Mouse (Mus musculus) embryonic facial prominence, embryonic 14.5 days (tissue): ENCODE data around the gene Pdzd7. TPM values are rescaled to one million over a fixed set of nuclear protein-coding genes. Genes with fewer than 3 reads are reported as not detected.
A peak's percentile ranks its signal among the peaks of the same experiment; 100 is the strongest.

Source experiments
- ATAC-seq: fragments of 200-750 bp; cut with Nextera tagmentation; 2 replicates; pipeline ENCODE4 v1.8.0; 2017; ENCODE audit warnings: low read depth, moderate number of reproducible peaks, moderate TSS enrichment
- DNase-seq: peaks from one replicate; pipeline ENCODE4 v3.0.0-alpha.2; 2015; ENCODE audit warnings: low spot score
- H3K27ac ChIP-seq: fragments of 300-500 bp; sonication (generic); replicated peaks from 2 replicates; pipeline ENCODE4 v1.5.1; 2014; ENCODE audit warnings: low read depth, mild to moderate bottlenecking, low read length, moderate library complexity
- H3K27me3 ChIP-seq: fragments of 300-500 bp; sonication (generic); replicated peaks from 2 replicates; pipeline ENCODE4 v1.6.1; 2014; ENCODE audit warnings: low read length; ENCODE audit not compliant: control insufficient read depth, insufficient read depth
- H3K36me3 ChIP-seq: fragments of 300-500 bp; sonication (generic); 2 replicates; pipeline ENCODE4 v1.6.1; 2014; ENCODE audit warnings: low read length, mixed read lengths; ENCODE audit not compliant: control insufficient read depth, insufficient read depth
- H3K4me1 ChIP-seq: fragments of 300-500 bp; sonication (generic); 2 replicates; pipeline ENCODE4 v1.6.1; 2014; ENCODE audit warnings: antibody characterized with exemption, low read length; ENCODE audit not compliant: control insufficient read depth, insufficient read depth
- H3K4me2 ChIP-seq: fragments of 300-500 bp; sonication (generic); 2 replicates; pipeline ENCODE4 v1.6.1; 2014; ENCODE audit warnings: low read depth, mild to moderate bottlenecking, low read length, moderate library complexity, mixed read lengths
- H3K4me3 ChIP-seq: fragments of 300-500 bp; sonication (generic); 2 replicates; pipeline ENCODE4 v1.5.1; 2014; ENCODE audit warnings: low read depth, mild to moderate bottlenecking, low read length
- H3K9ac ChIP-seq: fragments of 300-500 bp; sonication (generic); 2 replicates; pipeline ENCODE4 v1.6.1; 2014; ENCODE audit warnings: low read depth, mild to moderate bottlenecking, low read length, moderate library complexity, mixed read lengths
- H3K9me3 ChIP-seq: fragments of 300-500 bp; sonication (generic); 2 replicates; pipeline ENCODE4 v1.6.1; 2016; ENCODE audit warnings: low read length; ENCODE audit not compliant: control insufficient read depth
- WGBS: fragments of 180-500 bp; shearing (Covaris S2); extraction: QIAGEN DNeasy Blood & Tissue Kit; methylation state at CpG from one replicate; pipeline ENCODE4 v1.1.7; 2014; 5-methylcytosine and 5-hydroxymethylcytosine counted together
- polyA plus RNA-seq: library from polyadenylated mRNA; unstranded; fragments of >200 nt; fragmentation: Nextera tagmentation; extraction: Ambion mirVana; gene quantifications from 2 replicates; pipeline ENCODE4 v1.2.1, GENCODE M21; 2014

The Pdzd7 gene
- polyA plus RNA-seq, 1 experiment from 2014 or later = 0.32 TPM

GRCm38 (mm10) chr19:45065226-45065625, 19.7 kb upstream of the Pdzd7 start:
- H3K27ac ChIP-seq = no peak overlapping the region

GRCm38 (mm10) chr19:45063565-45064292, 18.2 kb upstream of the Pdzd7 start:
- ATAC-seq (peak; percentile 39; the same call in 1 of the 2 replicates), DNase-seq (no peak)
- Histone ChIP-seq H3K9me3 (no peaks in the 10 kb centered on the region), H3K4me2 (peak overlapping the region; percentile 21; the same call in 1 of the 2 replicates), H3K27ac (no peak overlapping the region), H3K4me3 (no peak overlapping the region), H3K4me1 (no peaks in the 10 kb centered on the region), H3K36me3 (no peaks in the 10 kb centered on the region), H3K27me3 (peaks cover 54% of the 10 kb centered on the region), H3K9ac (no peak overlapping the region)
- 41% methylated on average over 19 of the region's 20 CpGs for WGBS

More at GRCm38 (mm10) chr19:45065226-45065625, 19.7 kb upstream of the Pdzd7 start:
- no peaks in the 10 kb centered on the region for H3K9me3 ChIP-seq
- H3K36me3 ChIP-seq = no peaks in the 10 kb centered on the region
- DNase-seq (no peak), ATAC-seq (no peak)
- peaks cover 54% of the 10 kb centered on the region for H3K27me3 ChIP-seq
- H3K4me1 ChIP-seq = no peaks in the 10 kb centered on the region
- H3K4me3 ChIP-seq = no peak overlapping the region
- WGBS = 4% methylated on average over 16 of the region's 21 CpGs
- no peak overlapping the region for H3K9ac ChIP-seq
- no peak overlapping the region for H3K4me2 ChIP-seq

- Histone ChIP-seq H3K36me3 (0 out of 2 replicates have a peak, but pooled peaks cover 3% of the 10 kb centered on the region), H3K9me3 (no peaks in the 10 kb centered on the region), H3K4me3 (peak overlapping the region; percentile 61), H3K27me3 (peaks cover 5% of the 10 kb centered on the region), H3K9ac (peak overlapping the region; percentile 88), H3K4me1 (peaks cover 13% of the 10 kb centered on the region), H3K4me2 (peak overlapping the region; percentile 77), H3K27ac (peak overlapping the region; percentile 97)
- 1% methylated on average over 14 of the region's 14 CpGs for WGBS
- DNase-seq = no peak
- no peak; the same call in 1 of the 2 replicates for ATAC-seq
These were observed 13.3 kb upstream of the Pdzd7 start for GRCm38 (mm10) chr19:45058841-45059240.

- peak overlapping the region; percentile 61 for H3K4me3 ChIP-seq
- WGBS = under 1% methylated on average over 34 of the region's 34 CpGs
These were observed 12.8 kb upstream of the Pdzd7 start for GRCm38 (mm10) chr19:45058113-45058839.

GRCm38 (mm10) chr19:45057724-45058112, 12.2 kb upstream of the Pdzd7 start:
- no peaks in the 10 kb centered on the region for H3K9me3 ChIP-seq
- ATAC-seq = no peak
- peak overlapping the region; percentile 97 for H3K27ac ChIP-seq
- WGBS = 35% methylated on average over 7 of the region's 7 CpGs
- H3K4me2 ChIP-seq = peak overlapping the region; percentile 77
- H3K36me3 ChIP-seq = peaks cover 14% of the 10 kb centered on the region; the same call in 1 of the 2 replicates
- H3K9ac ChIP-seq = peak overlapping the region; percentile 88
- H3K4me3 ChIP-seq = peak overlapping the region; percentile 61
- peaks cover 13% of the 10 kb centered on the region for H3K4me1 ChIP-seq
- DNase-seq = peak; percentile 41
- no peaks in the 10 kb centered on the region for H3K27me3 ChIP-seq

More at GRCm38 (mm10) chr19:45058113-45058839, 12.8 kb upstream of the Pdzd7 start:
- Histone ChIP-seq H3K27ac (peak overlapping the region; percentile 97), H3K27me3 (no peaks in the 10 kb centered on the region), H3K4me2 (peak overlapping the region; percentile 77), H3K4me1 (peaks cover 13% of the 10 kb centered on the region), H3K9ac (peak overlapping the region; percentile 88), H3K9me3 (no peaks in the 10 kb centered on the region), H3K36me3 (peaks cover 8% of the 10 kb centered on the region; the same call in 1 of the 2 replicates)
- peak; percentile 99 for DNase-seq
- ATAC-seq = peak; percentile 93

- no peak for DNase-seq
These were observed 11.6 kb upstream of the Pdzd7 start for GRCm38 (mm10) chr19:45056908-45057698.

GRCm38 (mm10) chr19:45056364-45056763, 10.8 kb upstream of the Pdzd7 start:
- H3K9ac ChIP-seq = no peak overlapping the region
- 0 out of 2 replicates have a peak overlapping the region, but pooled peaks have one; percentile 97 for H3K27ac ChIP-seq
- no peaks in the 10 kb centered on the region for H3K27me3 ChIP-seq
- DNase-seq (peak; percentile 87), ATAC-seq (peak; percentile 16; the same call in 1 of the 2 replicates)
- H3K4me2 ChIP-seq = peak overlapping the region; percentile 77; the same call in 1 of the 2 replicates
- H3K9me3 ChIP-seq = no peaks in the 10 kb centered on the region
- H3K36me3 ChIP-seq = peaks cover 27% of the 10 kb centered on the region; the same call in 1 of the 2 replicates
- H3K4me3 ChIP-seq = no peak overlapping the region
- WGBS = 47% methylated on average over 4 of the region's 4 CpGs
- H3K4me1 ChIP-seq = peaks cover 13% of the 10 kb centered on the region

More at GRCm38 (mm10) chr19:45056908-45057698, 11.6 kb upstream of the Pdzd7 start:
- Histone ChIP-seq H3K27me3 (no peaks in the 10 kb centered on the region), H3K4me1 (peaks cover 13% of the 10 kb centered on the region), H3K9me3 (no peaks in the 10 kb centered on the region), H3K9ac (peak overlapping the region; percentile 88), H3K27ac (peak overlapping the region; percentile 97), H3K36me3 (peaks cover 20% of the 10 kb centered on the region; the same call in 1 of the 2 replicates), H3K4me3 (peak overlapping the region; percentile 61), H3K4me2 (peak overlapping the region; percentile 77)
- ATAC-seq = no peak
- 70% methylated on average over 7 of the region's 7 CpGs for WGBS
